Comparison of ENCODE assay signal across 23 mouse cellular contexts in genomic region chr11:68666210-68666609, GRCm38 (mm10). TPM values are rescaled to one million over a fixed set of nuclear protein-coding genes. Genes with fewer than 3 reads are reported as not detected.
DNase-seq lines count a peak whose midpoint lies in the region; ATAC-seq and TF ChIP-seq lines count a peak whose summit lies in the region.
"Had no signal": no experiment of that assay in that cellular context is flagged by ENCODE, and none has a peak within 500 bp of the region (broad histone marks: within the 10 kb centered on the region; RNA-seq: fewer than 3 reads in every experiment).

No protein-coding gene starts in this region.

- DNase-seq in embryonic facial prominence, embryonic 10.5 days (ENCODE audit: low spot score), result no peak
- DNase-seq in lung, embryonic 14.5 days, result peak; percentile 57
- no peak for DNase-seq in lung, adult 2 months
- DNase-seq in WW6 (ENCODE audit: low read depth, low spot score), result peak; percentile 33
- DNase-seq in midbrain, postnatal 0 days (ENCODE audit: low spot score), result no peak
- DNase-seq in forebrain, postnatal 0 days, result no peak
- DNase-seq: cerebellum, adult 11-12 months; cerebellum, postnatal 14 days; gastrocnemius, postnatal 36 days; heart, adult 2 months; heart, postnatal 14 days; kidney, postnatal 14 days; layer of hippocampus, postnatal 36 days; liver, embryonic 13.5 days; lung, postnatal 36 days; midbrain, embryonic 14.5 days had no signal

- no peak overlapping the region for H3K4me2 ChIP-seq in embryonic facial prominence, embryonic 12.5 days (replicated peaks)
- H3K4me2 ChIP-seq in lung, embryonic 14.5 days, result no peak overlapping the region
- no peak overlapping the region for H3K4me2 ChIP-seq in midbrain, postnatal 0 days (ENCODE audit: low read depth, low read length, poor library complexity, severe bottlenecking)
- H3K4me2 ChIP-seq in forebrain, postnatal 0 days (ENCODE audit: low read depth), result no peak overlapping the region
- H3K4me2 ChIP-seq: heart, embryonic 13.5 days; limb, embryonic 12.5 days; liver, embryonic 13.5 days; lung, embryonic 15.5 days had no signal

- no peaks in the 10 kb centered on the region for H3K36me3 ChIP-seq in embryonic facial prominence, embryonic 12.5 days
- no peaks in the 10 kb centered on the region for H3K36me3 ChIP-seq in embryonic facial prominence, embryonic 10.5 days (replicated peaks)
- H3K36me3 ChIP-seq in lung, embryonic 14.5 days (ENCODE audit: insufficient read depth), result no peaks in the 10 kb centered on the region
- H3K36me3 ChIP-seq in midbrain, postnatal 0 days (ENCODE audit: insufficient read depth, low read length), result no peaks in the 10 kb centered on the region
- H3K36me3 ChIP-seq in forebrain, postnatal 0 days (ENCODE audit: insufficient read depth), result no peaks in the 10 kb centered on the region
- H3K36me3 ChIP-seq: limb, embryonic 12.5 days; liver, embryonic 13.5 days; lung, embryonic 15.5 days had no signal

- no peaks in the 10 kb centered on the region for H3K27me3 ChIP-seq in embryonic facial prominence, embryonic 12.5 days
- H3K27me3 ChIP-seq in embryonic facial prominence, embryonic 10.5 days (replicated peaks; ENCODE audit: low read depth, poor library complexity, severe bottlenecking), result no peaks in the 10 kb centered on the region
- H3K27me3 ChIP-seq in lung, embryonic 14.5 days (ENCODE audit: insufficient read depth, low read length), result no peaks in the 10 kb centered on the region
- no peaks in the 10 kb centered on the region for H3K27me3 ChIP-seq in midbrain, postnatal 0 days (ENCODE audit: insufficient read depth, low read length)
- no peaks in the 10 kb centered on the region for H3K27me3 ChIP-seq in forebrain, postnatal 0 days (ENCODE audit: insufficient read depth, low read length)
- H3K27me3 ChIP-seq: heart, embryonic 13.5 days; limb, embryonic 12.5 days; liver, embryonic 13.5 days; lung, embryonic 15.5 days had no signal

- no peak overlapping the region for H3K9ac ChIP-seq in embryonic facial prominence, embryonic 12.5 days
- H3K9ac ChIP-seq in lung, embryonic 14.5 days, result no peak overlapping the region
- no peak overlapping the region for H3K9ac ChIP-seq in midbrain, postnatal 0 days (replicated peaks; ENCODE audit: low read length, poor library complexity, severe bottlenecking)
- H3K9ac ChIP-seq in forebrain, postnatal 0 days, result no peak overlapping the region
- H3K9ac ChIP-seq: heart, embryonic 13.5 days; limb, embryonic 12.5 days; liver, embryonic 13.5 days; lung, embryonic 15.5 days had no signal

- 54% methylated on average over 2 of the region's 2 CpGs for WGBS in embryonic facial prominence, embryonic 12.5 days
- 46% methylated on average over 2 of the region's 2 CpGs for WGBS in embryonic facial prominence, embryonic 10.5 days
- 36% methylated on average over 2 of the region's 2 CpGs for WGBS in lung, embryonic 14.5 days
- WGBS in lung, adult 2 months, result 49% methylated on average over 2 of the region's 2 CpGs
- WGBS in midbrain, postnatal 0 days, result 65% methylated on average over 2 of the region's 2 CpGs
- WGBS in forebrain, postnatal 0 days, result 56% methylated on average over 2 of the region's 2 CpGs

- 0 out of 2 replicates have a peak, but pooled peaks cover 4% of the 10 kb centered on the region for H3K9me3 ChIP-seq in embryonic facial prominence, embryonic 12.5 days
- H3K9me3 ChIP-seq in embryonic facial prominence, embryonic 10.5 days, result no peaks in the 10 kb centered on the region
- peaks cover 3% of the 10 kb centered on the region; the same call in 1 of the 2 replicates for H3K9me3 ChIP-seq in lung, embryonic 14.5 days (ENCODE audit: low read depth, low read length)
- peaks cover 5% of the 10 kb centered on the region; the same call in 1 of the 2 replicates for H3K9me3 ChIP-seq in midbrain, postnatal 0 days (ENCODE audit: low read length)
- H3K9me3 ChIP-seq in forebrain, postnatal 0 days (ENCODE audit: low read length), result no peaks in the 10 kb centered on the region
- H3K9me3 ChIP-seq: liver, embryonic 13.5 days; lung, embryonic 15.5 days had no signal

- no peak for TF ChIP-seq CTCF in lung, embryonic 14.5 days (IDR thresholded peaks at IDR 0.05; ENCODE audit: low read depth)
- TF ChIP-seq CTCF in lung, adult 2 months (IDR thresholded peaks at IDR 0.05; ENCODE audit: insufficient read depth, low read length), result no peak
- no peak for TF ChIP-seq CTCF in midbrain, postnatal 0 days (IDR thresholded peaks at IDR 0.05)
- no peak for TF ChIP-seq CTCF in forebrain, postnatal 0 days (IDR thresholded peaks at IDR 0.05; ENCODE audit: low read depth)

- H3K27ac ChIP-seq in embryonic facial prominence, embryonic 12.5 days, result peak overlapping the region; percentile 66; the same call in 1 of the 2 replicates
- no peak overlapping the region for H3K27ac ChIP-seq in embryonic facial prominence, embryonic 10.5 days (replicated peaks)
- no peak overlapping the region for H3K27ac ChIP-seq in lung, embryonic 14.5 days (ENCODE audit: low read depth)
- no peak overlapping the region for H3K27ac ChIP-seq in midbrain, postnatal 0 days (ENCODE audit: low read depth, low read length)
- no peak overlapping the region for H3K27ac ChIP-seq in forebrain, postnatal 0 days (ENCODE audit: low read depth, low read length)
- H3K27ac ChIP-seq: heart, adult 2 months; hindbrain, postnatal 0 days; liver, embryonic 13.5 days had no signal

- peaks cover 14% of the 10 kb centered on the region; the same call in 1 of the 2 replicates for H3K4me1 ChIP-seq in embryonic facial prominence, embryonic 12.5 days
- peaks cover 9% of the 10 kb centered on the region for H3K4me1 ChIP-seq in embryonic facial prominence, embryonic 10.5 days
- H3K4me1 ChIP-seq in lung, embryonic 14.5 days (ENCODE audit: insufficient read depth), result no peaks in the 10 kb centered on the region; the same call in none of the 2 replicates
- H3K4me1 ChIP-seq in lung, adult 2 months (ENCODE audit: control insufficient read depth, insufficient read depth, low read length), result no peaks in the 10 kb centered on the region
- no peaks in the 10 kb centered on the region for H3K4me1 ChIP-seq in midbrain, postnatal 0 days (ENCODE audit: insufficient read depth, low read length)
- H3K4me1 ChIP-seq in forebrain, postnatal 0 days (ENCODE audit: insufficient read depth), result no peaks in the 10 kb centered on the region
- H3K4me1 ChIP-seq: liver, embryonic 13.5 days; megakaryocyte, embryonic 14.5 days had no signal

- H3K4me3 ChIP-seq in embryonic facial prominence, embryonic 12.5 days, result no peak overlapping the region
- H3K4me3 ChIP-seq in embryonic facial prominence, embryonic 10.5 days, result no peak overlapping the region
- H3K4me3 ChIP-seq in lung, embryonic 14.5 days (ENCODE audit: low read depth, low read length), result no peak overlapping the region
- no peak overlapping the region for H3K4me3 ChIP-seq in lung, adult 2 months (replicated peaks; ENCODE audit: extremely low read depth, low read depth, low read length)
- H3K4me3 ChIP-seq in midbrain, postnatal 0 days (ENCODE audit: low read depth, low read length), result no peak overlapping the region
- no peak overlapping the region for H3K4me3 ChIP-seq in forebrain, postnatal 0 days (ENCODE audit: low read depth, low read length)
- H3K4me3 ChIP-seq: heart, adult 2 months; heart, embryonic 13.5 days; limb, embryonic 12.5 days; liver, embryonic 13.5 days; lung, embryonic 15.5 days; megakaryocyte, embryonic 14.5 days had no signal

- no peak for ATAC-seq in embryonic facial prominence, embryonic 12.5 days (ENCODE audit: insufficient number of reproducible peaks, insufficient read depth, low FRiP score, low TSS enrichment)
- ATAC-seq in lung, embryonic 14.5 days (ENCODE audit: insufficient read depth), result no peak
- no peak for ATAC-seq in midbrain, postnatal 0 days (ENCODE audit: low FRiP score)
- ATAC-seq in forebrain, postnatal 0 days, result no peak
- ATAC-seq: hindbrain, postnatal 0 days; intestine, embryonic 16.5 days had no signal

- TF ChIP-seq POLR2A in lung, adult 2 months (IDR thresholded peaks at IDR 0.05; ENCODE audit: borderline replicate concordance, extremely low read depth, low read depth, low read length), result no peak

RNA-seq across cellular contexts. Expression of gene Myh10, which starts 25.1 kb away (rescaled TPM):
- polyA plus RNA-seq in embryonic facial prominence, embryonic 12.5 days (2016; fragmentation: Nextera tagmentation; extraction: Ambion mirVana), result 161 and 169 TPM in 2 replicates
- polyA plus RNA-seq in embryonic facial prominence, embryonic 10.5 days (2016; fragmentation: Nextera tagmentation; extraction: Ambion mirVana), result 161 and 164 TPM in 2 replicates
- 168 and 179 TPM in 2 replicates for polyA plus RNA-seq in lung, embryonic 14.5 days (2014; fragmentation: Nextera tagmentation; extraction: Ambion mirVana)
- 103 and 123 TPM in 2 replicates for polyA plus RNA-seq in lung, adult 2 months (2012; rRNA removed)
- 212 and 217 TPM in 2 replicates for total RNA-seq in midbrain, postnatal 0 days (2014; rRNA removed)
- polyA plus RNA-seq in midbrain, postnatal 0 days (2015; fragmentation: Nextera tagmentation; extraction: Ambion mirVana), result 64.8 and 68.0 TPM in 2 replicates
- 141 and 183 TPM in 2 replicates for total RNA-seq in forebrain, postnatal 0 days (2014; rRNA removed)
- 50.4 and 68.0 TPM in 2 replicates for polyA plus RNA-seq in forebrain, postnatal 0 days (2015; fragmentation: Nextera tagmentation; extraction: Ambion mirVana)

Comparison
In these comparisons a context has a peak if more than half of its experiments do, and no peak if none do; other contexts are left out.
1. DNase-seq: peak in lung, embryonic 14.5 days (single experiment) and WW6 (single experiment); none in embryonic facial prominence, embryonic 10.5 days (single experiment), lung, adult 2 months (single experiment), midbrain, postnatal 0 days (single experiment) and forebrain, postnatal 0 days (single experiment).